Mouse (Mus musculus): ENCODE results near the gene Oxgr1. TPM values are rescaled to one million over a fixed set of nuclear protein-coding genes. Genes with fewer than 3 reads are reported as not detected.

The Oxgr1 gene
- 0.08 TPM in 1 of 2 replicates, not detected in the other for polyA plus RNA-seq (2015; fragmentation: Nextera tagmentation; extraction: Ambion mirVana)

GRCm38 (mm10) chr14:120042187-120042820 lies at the start of gene Oxgr1:
Gene Oxgr1 (minus strand): TSS chr14:120042435.
- Histone ChIP-seq H3K27me3 (no peaks in the 10 kb centered on the region), H3K9me3 (no peaks in the 10 kb centered on the region), H3K4me1 (replicated peaks) (no peaks in the 10 kb centered on the region), H3K27ac (replicated peaks) (no peak within 1 kb of the TSS), H3K9ac (no peak within 1 kb of the TSS), H3K4me2 (no peak within 1 kb of the TSS), H3K4me3 (no peak within 1 kb of the TSS), H3K36me3 (no peaks in the 10 kb centered on the region)
- 93% methylated on average over 17 of the region's 17 CpGs for WGBS
- ATAC-seq (ENCODE audit: low FRiP score, low read depth) = no peak

GRCm38 (mm10) chr14:120090401-120090800 lies 48.2 kb upstream of the Oxgr1 start:
- Histone ChIP-seq H3K27ac (replicated peaks) (no peak overlapping the region), H3K9ac (no peak overlapping the region), H3K4me1 (replicated peaks) (no peaks in the 10 kb centered on the region), H3K4me3 (no peak overlapping the region), H3K27me3 (no peaks in the 10 kb centered on the region), H3K4me2 (no peak overlapping the region), H3K9me3 (no peaks in the 10 kb centered on the region), H3K36me3 (no peaks in the 10 kb centered on the region)
- no peak for ATAC-seq (ENCODE audit: low FRiP score, low read depth)
- 73% methylated on average over 1 of the region's 1 CpGs for WGBS

- no peak for ATAC-seq (ENCODE audit: low FRiP score, low read depth)
Observed at GRCm38 (mm10) chr14:120089649-120090360, 47.6 kb upstream of the Oxgr1 start.

GRCm38 (mm10) chr14:120089006-120089648 lies 46.9 kb upstream of the Oxgr1 start:
- H3K27ac ChIP-seq (replicated peaks) = no peak overlapping the region
- ATAC-seq (ENCODE audit: low FRiP score, low read depth) = no peak

More at GRCm38 (mm10) chr14:120089649-120090360, 47.6 kb upstream of the Oxgr1 start:
- Histone ChIP-seq H3K9me3 (no peaks in the 10 kb centered on the region), H3K4me2 (no peak overlapping the region), H3K4me3 (no peak overlapping the region), H3K27ac (replicated peaks) (no peak overlapping the region), H3K36me3 (no peaks in the 10 kb centered on the region), H3K27me3 (no peaks in the 10 kb centered on the region), H3K4me1 (replicated peaks) (no peaks in the 10 kb centered on the region), H3K9ac (no peak overlapping the region)
- WGBS = 78% methylated on average over 14 of the region's 14 CpGs

GRCm38 (mm10) chr14:120084084-120084667 lies 41.9 kb upstream of the Oxgr1 start:
- Histone ChIP-seq H3K27ac (replicated peaks) (no peak overlapping the region), H3K27me3 (no peaks in the 10 kb centered on the region), H3K9ac (no peak overlapping the region), H3K4me1 (replicated peaks) (0 out of 2 replicates have a peak, but pooled peaks cover 4% of the 10 kb centered on the region), H3K4me2 (no peak overlapping the region), H3K4me3 (no peak overlapping the region), H3K36me3 (no peaks in the 10 kb centered on the region), H3K9me3 (no peaks in the 10 kb centered on the region)
- WGBS = 83% methylated on average over 9 of the region's 9 CpGs
- ATAC-seq (ENCODE audit: low FRiP score, low read depth) = no peak

More at GRCm38 (mm10) chr14:120089006-120089648, 46.9 kb upstream of the Oxgr1 start:
- H3K4me2 ChIP-seq = no peak overlapping the region
- no peaks in the 10 kb centered on the region for H3K4me1 ChIP-seq (replicated peaks)
- no peak overlapping the region for H3K4me3 ChIP-seq
- no peaks in the 10 kb centered on the region for H3K9me3 ChIP-seq
- H3K9ac ChIP-seq = no peak overlapping the region
- whole genome bisulfite sequencing = 67% methylated on average over 7 of the region's 7 CpGs
- no peaks in the 10 kb centered on the region for H3K27me3 ChIP-seq
- H3K36me3 ChIP-seq = no peaks in the 10 kb centered on the region

GRCm38 (mm10) chr14:120076192-120076591 lies 34.0 kb upstream of the Oxgr1 start:
- Histone ChIP-seq H3K4me3 (no peak overlapping the region), H3K4me2 (no peak overlapping the region), H3K9me3 (no peaks in the 10 kb centered on the region), H3K27me3 (no peaks in the 10 kb centered on the region), H3K27ac (replicated peaks) (no peak overlapping the region), H3K9ac (no peak overlapping the region), H3K36me3 (no peaks in the 10 kb centered on the region), H3K4me1 (replicated peaks) (no peaks in the 10 kb centered on the region)
- ATAC-seq (ENCODE audit: low FRiP score, low read depth) = no peak
- 60% methylated on average over 2 of the region's 2 CpGs for WGBS

- H3K4me2 ChIP-seq = no peak overlapping the region
- ATAC-seq (ENCODE audit: low FRiP score, low read depth) = no peak
- H3K27me3 ChIP-seq = no peaks in the 10 kb centered on the region
- H3K4me3 ChIP-seq = no peak overlapping the region
- no peak overlapping the region for H3K9ac ChIP-seq
- no peaks in the 10 kb centered on the region for H3K9me3 ChIP-seq
- H3K27ac ChIP-seq (replicated peaks) = no peak overlapping the region
- 89% methylated on average over 5 of the region's 5 CpGs for WGBS
- no peaks in the 10 kb centered on the region for H3K36me3 ChIP-seq
- no peaks in the 10 kb centered on the region for H3K4me1 ChIP-seq (replicated peaks)
Observed at GRCm38 (mm10) chr14:120075746-120076145, 33.5 kb upstream of the Oxgr1 start.

GRCm38 (mm10) chr14:120074231-120074630 lies 32.0 kb upstream of the Oxgr1 start:
- Histone ChIP-seq H3K27ac (replicated peaks) (no peak overlapping the region), H3K9ac (no peak overlapping the region), H3K27me3 (no peaks in the 10 kb centered on the region), H3K4me3 (no peak overlapping the region), H3K9me3 (no peaks in the 10 kb centered on the region), H3K4me1 (replicated peaks) (no peaks in the 10 kb centered on the region), H3K36me3 (no peaks in the 10 kb centered on the region), H3K4me2 (no peak overlapping the region)
- no peak for ATAC-seq (ENCODE audit: low FRiP score, low read depth)

- ATAC-seq (ENCODE audit: low FRiP score, low read depth) = no peak
- H3K4me1 ChIP-seq (replicated peaks) = no peaks in the 10 kb centered on the region
- H3K36me3 ChIP-seq = no peaks in the 10 kb centered on the region
- no peak overlapping the region for H3K9ac ChIP-seq
- WGBS = 69% methylated on average over 9 of the region's 9 CpGs
- H3K27ac ChIP-seq (replicated peaks) = no peak overlapping the region
- no peak overlapping the region for H3K4me3 ChIP-seq
- H3K4me2 ChIP-seq = no peak overlapping the region
- no peaks in the 10 kb centered on the region for H3K9me3 ChIP-seq
- H3K27me3 ChIP-seq = no peaks in the 10 kb centered on the region
Observed at GRCm38 (mm10) chr14:120061096-120061495, 18.9 kb upstream of the Oxgr1 start.

GRCm38 (mm10) chr14:120033454-120033853 lies 8.8 kb downstream of the Oxgr1 start:
- 9% methylated on average over 1 of the region's 1 CpGs for WGBS
- Histone ChIP-seq H3K36me3 (no peaks in the 10 kb centered on the region), H3K4me3 (no peak overlapping the region), H3K27me3 (no peaks in the 10 kb centered on the region), H3K9ac (no peak overlapping the region), H3K4me1 (replicated peaks) (0 out of 2 replicates have a peak, but pooled peaks cover 3% of the 10 kb centered on the region), H3K4me2 (no peak overlapping the region), H3K27ac (replicated peaks) (no peak overlapping the region), H3K9me3 (no peaks in the 10 kb centered on the region)
- no peak for ATAC-seq (ENCODE audit: low FRiP score, low read depth)

- Histone ChIP-seq H3K4me1 (replicated peaks) (no peaks in the 10 kb centered on the region), H3K9ac (no peak overlapping the region), H3K9me3 (no peaks in the 10 kb centered on the region), H3K36me3 (no peaks in the 10 kb centered on the region), H3K27ac (replicated peaks) (no peak overlapping the region), H3K27me3 (no peaks in the 10 kb centered on the region), H3K4me3 (no peak overlapping the region), H3K4me2 (no peak overlapping the region)
- ATAC-seq (ENCODE audit: low FRiP score, low read depth) = no peak
- 81% methylated on average over 2 of the region's 2 CpGs for WGBS
Observed at GRCm38 (mm10) chr14:120019948-120020347, 22.3 kb downstream of the Oxgr1 start.

Measured in hindbrain, embryonic 15.5 days (tissue).